Mouse (Mus musculus): ENCODE results near the gene Rora. TPM values are rescaled to one million over a fixed set of nuclear protein-coding genes. Genes with fewer than 3 reads are reported as not detected.

The Rora gene
- polyA plus RNA-seq, 1 experiment from 2014 or later: 6.1 TPM

DNA sequence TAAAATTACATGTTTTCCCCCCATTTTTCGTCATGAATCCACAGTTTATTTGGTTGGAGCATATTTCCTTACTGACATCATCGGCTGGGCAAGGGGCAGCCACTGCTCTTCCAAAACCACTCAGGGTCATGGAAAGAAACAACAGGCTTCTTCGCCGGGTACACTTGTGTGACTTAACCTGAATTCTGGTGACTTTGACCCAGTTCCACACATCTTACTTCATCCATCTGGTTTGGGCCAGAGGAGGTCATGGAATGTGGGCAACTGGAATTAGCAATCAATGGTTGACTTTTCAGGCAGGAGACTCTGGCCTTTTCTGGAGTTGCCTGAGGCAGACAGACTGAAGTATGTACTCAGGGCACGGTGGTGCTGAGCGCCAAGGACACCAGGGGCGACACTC, 685.6 kb downstream of the Rora start:
- no peak overlapping the region for H3K27ac ChIP-seq (replicated peaks)
- no peaks in the 10 kb centered on the region for H3K36me3 ChIP-seq
- peaks cover 18% of the 10 kb centered on the region for H3K4me1 ChIP-seq
- H3K9me3 ChIP-seq: no peaks in the 10 kb centered on the region
- no peak overlapping the region for H3K4me3 ChIP-seq
- 77% methylated on average over 7 of the region's 7 CpGs for WGBS
- no peak overlapping the region for H3K9ac ChIP-seq
- no peaks in the 10 kb centered on the region for H3K27me3 ChIP-seq (replicated peaks)
- ATAC-seq (ENCODE audit: extremely low read depth, insufficient number of reproducible peaks, low FRiP score, low TSS enrichment): no peak
- no peak overlapping the region for H3K4me2 ChIP-seq

- H3K4me3 ChIP-seq: no peak overlapping the region
- ATAC-seq (ENCODE audit: extremely low read depth, insufficient number of reproducible peaks, low FRiP score, low TSS enrichment): no peak
- H3K9ac ChIP-seq: no peak overlapping the region
- no peaks in the 10 kb centered on the region for H3K27me3 ChIP-seq (replicated peaks)
- peaks cover 13% of the 10 kb centered on the region for H3K4me1 ChIP-seq
- H3K27ac ChIP-seq (replicated peaks): no peak overlapping the region
- WGBS: 71% methylated on average over 6 of the region's 6 CpGs
- no peak overlapping the region for H3K4me2 ChIP-seq
- no peaks in the 10 kb centered on the region for H3K9me3 ChIP-seq
- no peaks in the 10 kb centered on the region for H3K36me3 ChIP-seq
Measured at GRCm38 (mm10) chr9:69339829-69340228, 686.2 kb downstream of the Rora start.

DNA sequence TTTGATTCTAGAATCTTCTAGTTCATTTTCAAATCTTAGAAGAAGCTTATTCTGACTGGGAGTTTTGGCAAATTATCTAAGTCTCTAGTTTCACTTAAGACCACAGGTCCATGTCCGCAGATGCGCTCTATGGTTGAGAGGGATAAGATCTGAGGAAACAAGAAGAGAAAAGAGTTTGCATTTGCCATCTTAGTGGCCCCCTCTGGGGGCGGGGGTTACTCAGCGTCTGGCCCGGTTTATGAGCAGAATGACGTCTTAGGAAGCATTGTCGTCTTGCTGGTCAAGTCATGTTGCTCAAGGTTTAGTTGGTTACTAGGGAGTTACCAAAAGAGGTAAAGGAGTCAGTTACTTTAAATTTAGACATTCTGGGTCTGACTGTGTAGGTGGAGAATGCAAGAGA, 686.8 kb downstream of the Rora start:
- no peaks in the 10 kb centered on the region for H3K9me3 ChIP-seq
- H3K4me3 ChIP-seq: no peak overlapping the region
- WGBS: 84% methylated on average over 7 of the region's 7 CpGs
- H3K27me3 ChIP-seq (replicated peaks): no peaks in the 10 kb centered on the region
- peaks cover 19% of the 10 kb centered on the region for H3K4me1 ChIP-seq
- no peak for ATAC-seq (ENCODE audit: extremely low read depth, insufficient number of reproducible peaks, low FRiP score, low TSS enrichment)
- H3K27ac ChIP-seq (replicated peaks): no peak overlapping the region
- H3K4me2 ChIP-seq: no peak overlapping the region
- no peak overlapping the region for H3K9ac ChIP-seq
- no peaks in the 10 kb centered on the region for H3K36me3 ChIP-seq

GRCm38 (mm10) chr9:69343881-69344280, 690.3 kb downstream of the Rora start:
- Histone ChIP-seq H3K4me2 (no peak overlapping the region), H3K36me3 (no peaks in the 10 kb centered on the region), H3K4me3 (no peak overlapping the region), H3K9me3 (no peaks in the 10 kb centered on the region), H3K27ac (replicated peaks) (no peak overlapping the region), H3K4me1 (peaks cover 11% of the 10 kb centered on the region), H3K27me3 (replicated peaks) (no peaks in the 10 kb centered on the region), H3K9ac (no peak overlapping the region)
- ATAC-seq (ENCODE audit: extremely low read depth, insufficient number of reproducible peaks, low FRiP score, low TSS enrichment): no peak
- WGBS: 81% methylated on average over 10 of the region's 10 CpGs

DNA sequence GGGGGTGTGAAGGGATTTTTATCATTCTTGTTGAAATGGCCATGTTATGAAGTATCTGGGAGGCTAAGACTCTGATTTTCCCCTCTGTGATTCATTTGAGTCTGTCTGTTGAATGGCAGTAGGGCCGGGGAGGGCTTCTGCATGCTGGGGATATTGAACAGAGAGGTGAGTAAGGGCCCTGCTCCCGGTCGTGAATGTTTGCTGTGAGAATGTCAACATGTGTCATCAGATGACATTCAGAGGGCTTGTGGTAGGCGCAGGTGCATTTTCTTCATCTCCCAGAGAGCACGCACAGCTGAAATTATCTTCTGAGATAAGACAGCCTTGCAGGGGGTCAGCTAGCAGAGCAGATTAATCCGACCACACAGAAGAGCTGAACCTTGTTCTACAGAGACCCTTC, 692.0 kb downstream of the Rora start:
- Histone ChIP-seq H3K9me3 (no peaks in the 10 kb centered on the region), H3K4me1 (peaks cover 11% of the 10 kb centered on the region), H3K27ac (replicated peaks) (no peak overlapping the region), H3K4me3 (no peak overlapping the region), H3K36me3 (no peaks in the 10 kb centered on the region), H3K27me3 (replicated peaks) (no peaks in the 10 kb centered on the region), H3K9ac (no peak overlapping the region), H3K4me2 (no peak overlapping the region)
- 27% methylated on average over 6 of the region's 6 CpGs for WGBS
- no peak for ATAC-seq (ENCODE audit: extremely low read depth, insufficient number of reproducible peaks, low FRiP score, low TSS enrichment)

DNA sequence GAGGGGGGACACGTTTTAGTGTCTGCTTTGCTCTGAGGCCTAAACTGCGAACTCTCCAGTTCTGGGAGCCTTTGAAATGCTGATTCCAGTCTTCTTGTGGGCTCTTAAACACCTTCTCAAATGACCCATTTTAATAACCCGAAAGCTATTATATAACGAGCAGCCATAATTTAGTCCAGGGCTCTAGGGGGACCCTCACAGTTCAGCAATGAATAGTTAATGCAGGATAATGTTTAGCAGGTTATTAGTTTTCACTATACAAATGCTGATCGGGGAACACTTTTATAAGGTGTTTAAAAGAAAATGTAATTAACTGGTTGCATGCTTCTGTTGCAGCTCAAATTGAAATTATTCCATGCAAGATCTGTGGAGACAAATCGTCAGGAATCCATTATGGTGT, 694.2 kb downstream of the Rora start:
- H3K27me3 ChIP-seq (replicated peaks): no peaks in the 10 kb centered on the region
- ATAC-seq (ENCODE audit: extremely low read depth, insufficient number of reproducible peaks, low FRiP score, low TSS enrichment): no peak
- H3K4me2 ChIP-seq: no peak overlapping the region
- peaks cover 11% of the 10 kb centered on the region for H3K4me1 ChIP-seq
- H3K27ac ChIP-seq (replicated peaks): no peak overlapping the region
- H3K4me3 ChIP-seq: no peak overlapping the region
- no peaks in the 10 kb centered on the region for H3K9me3 ChIP-seq
- 86% methylated on average over 6 of the region's 6 CpGs for WGBS
- no peak overlapping the region for H3K9ac ChIP-seq
- no peaks in the 10 kb centered on the region for H3K36me3 ChIP-seq

DNA sequence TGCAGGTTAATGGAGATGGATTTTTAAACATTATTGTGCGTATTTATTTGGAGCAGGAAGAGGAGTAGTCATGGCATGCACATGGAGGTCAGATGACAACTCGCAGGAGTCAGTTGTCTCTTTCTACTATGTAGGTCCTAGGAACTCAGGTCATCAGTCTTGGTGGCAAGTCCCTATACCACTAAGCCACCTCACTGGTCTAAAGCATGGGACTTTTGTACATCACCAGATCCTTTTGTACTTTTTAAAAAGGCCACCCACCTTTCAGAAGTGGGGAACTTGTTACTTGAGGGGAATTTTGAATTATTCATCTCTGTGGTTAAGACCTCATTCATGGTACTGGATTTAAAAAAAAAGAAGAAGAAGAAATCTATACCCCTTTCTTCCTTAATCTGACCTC, 696.0 kb downstream of the Rora start:
- 86% methylated on average over 2 of the region's 2 CpGs for WGBS

DNA sequence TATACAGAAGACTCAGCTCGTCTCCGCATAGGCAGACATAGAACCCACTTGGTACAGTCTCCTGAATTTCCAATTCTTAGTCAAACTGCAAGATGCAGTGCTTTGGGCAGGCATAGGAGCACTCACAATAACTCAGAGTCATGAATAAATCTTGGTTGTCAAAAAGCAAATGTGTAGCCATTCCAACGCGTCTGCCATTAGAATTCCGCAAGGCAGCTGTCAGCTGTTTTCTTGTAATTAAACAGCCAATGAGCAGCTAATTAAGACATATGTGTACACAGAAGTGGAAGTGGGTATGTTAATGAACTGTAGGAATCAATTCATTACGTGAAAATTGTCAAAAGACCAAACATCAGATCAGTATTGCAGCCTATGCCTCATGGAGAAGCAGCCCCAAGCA, 700.6 kb downstream of the Rora start:
- no peaks in the 10 kb centered on the region for H3K27me3 ChIP-seq (replicated peaks)
- H3K9ac ChIP-seq: no peak overlapping the region
- no peak overlapping the region for H3K4me2 ChIP-seq
- H3K4me1 ChIP-seq: no peaks in the 10 kb centered on the region
- H3K9me3 ChIP-seq: no peaks in the 10 kb centered on the region
- no peak overlapping the region for H3K27ac ChIP-seq (replicated peaks)
- WGBS: 86% methylated on average over 6 of the region's 6 CpGs
- H3K4me3 ChIP-seq: no peak overlapping the region
- H3K36me3 ChIP-seq: no peaks in the 10 kb centered on the region
- ATAC-seq (ENCODE audit: extremely low read depth, insufficient number of reproducible peaks, low FRiP score, low TSS enrichment): no peak

More for the DNA sequence above, 696.0 kb downstream of the Rora start:
- no peaks in the 10 kb centered on the region for H3K9me3 ChIP-seq
- no peaks in the 10 kb centered on the region for H3K36me3 ChIP-seq
- no peak overlapping the region for H3K4me2 ChIP-seq
- H3K27me3 ChIP-seq (replicated peaks): no peaks in the 10 kb centered on the region
- H3K4me3 ChIP-seq: no peak overlapping the region
- no peak for ATAC-seq (ENCODE audit: extremely low read depth, insufficient number of reproducible peaks, low FRiP score, low TSS enrichment)
- H3K27ac ChIP-seq (replicated peaks): no peak overlapping the region
- H3K4me1 ChIP-seq: peaks cover 11% of the 10 kb centered on the region
- H3K9ac ChIP-seq: no peak overlapping the region

GRCm38 (mm10) chr9:69357834-69358233, 704.2 kb downstream of the Rora start:
- no peaks in the 10 kb centered on the region for H3K9me3 ChIP-seq
- no peaks in the 10 kb centered on the region for H3K4me1 ChIP-seq
- H3K4me3 ChIP-seq: no peak overlapping the region
- H3K36me3 ChIP-seq: no peaks in the 10 kb centered on the region
- no peaks in the 10 kb centered on the region for H3K27me3 ChIP-seq (replicated peaks)
- ATAC-seq (ENCODE audit: extremely low read depth, insufficient number of reproducible peaks, low FRiP score, low TSS enrichment): no peak
- no peak overlapping the region for H3K9ac ChIP-seq
- no peak overlapping the region for H3K4me2 ChIP-seq
- 23% methylated on average over 3 of the region's 3 CpGs for WGBS
- H3K27ac ChIP-seq (replicated peaks): no peak overlapping the region

GRCm38 (mm10) chr9:69358797-69359196, 705.2 kb downstream of the Rora start:
- Histone ChIP-seq H3K9ac (no peak overlapping the region), H3K9me3 (no peaks in the 10 kb centered on the region)
- ATAC-seq (ENCODE audit: extremely low read depth, insufficient number of reproducible peaks, low FRiP score, low TSS enrichment): no peak

GRCm38 (mm10) chr9:69361951-69362445, 708.4 kb downstream of the Rora start:
- H3K27me3 ChIP-seq (replicated peaks): no peaks in the 10 kb centered on the region
- H3K4me2 ChIP-seq: no peak overlapping the region
- no peak overlapping the region for H3K27ac ChIP-seq (replicated peaks)
- no peak overlapping the region for H3K4me3 ChIP-seq
- H3K36me3 ChIP-seq: peaks cover 6% of the 10 kb centered on the region; the same call in 1 of the 2 replicates
- no peak for ATAC-seq (ENCODE audit: extremely low read depth, insufficient number of reproducible peaks, low FRiP score, low TSS enrichment)
- 72% methylated on average over 8 of the region's 8 CpGs for WGBS
- H3K9ac ChIP-seq: no peak overlapping the region
- H3K4me1 ChIP-seq: no peaks in the 10 kb centered on the region
- no peaks in the 10 kb centered on the region for H3K9me3 ChIP-seq

More at GRCm38 (mm10) chr9:69358797-69359196, 705.2 kb downstream of the Rora start:
- no peaks in the 10 kb centered on the region for H3K27me3 ChIP-seq (replicated peaks)
- H3K4me3 ChIP-seq: no peak overlapping the region
- 77% methylated on average over 6 of the region's 6 CpGs for WGBS
- H3K4me2 ChIP-seq: no peak overlapping the region
- no peaks in the 10 kb centered on the region for H3K4me1 ChIP-seq
- H3K27ac ChIP-seq (replicated peaks): no peak overlapping the region
- no peaks in the 10 kb centered on the region for H3K36me3 ChIP-seq

- H3K36me3 ChIP-seq: peaks cover 6% of the 10 kb centered on the region; the same call in 1 of the 2 replicates
- no peaks in the 10 kb centered on the region for H3K9me3 ChIP-seq
- no peak overlapping the region for H3K4me3 ChIP-seq
- no peaks in the 10 kb centered on the region for H3K4me1 ChIP-seq
- ATAC-seq (ENCODE audit: extremely low read depth, insufficient number of reproducible peaks, low FRiP score, low TSS enrichment): no peak
- WGBS: 52% methylated on average over 4 of the region's 4 CpGs
- H3K9ac ChIP-seq: no peak overlapping the region
- H3K4me2 ChIP-seq: no peak overlapping the region
- H3K27ac ChIP-seq (replicated peaks): no peak overlapping the region
- H3K27me3 ChIP-seq (replicated peaks): no peaks in the 10 kb centered on the region
Measured at GRCm38 (mm10) chr9:69362766-69363165, 709.2 kb downstream of the Rora start.

Data from heart, embryonic 13.5 days (tissue).